Mouse (Mus musculus): ENCODE measurements around the gene Nav3. TPM values are rescaled to one million over a fixed set of nuclear protein-coding genes. Genes with fewer than 3 reads are reported as not detected.

Gene Nav3
- total and polyA plus RNA-seq, 2 experiments, result 0.01 to 0.28 TPM

- H3K27me3 ChIP-seq (ENCODE audit: control insufficient read depth, insufficient read depth, low read length), result no peaks in the 10 kb centered on the region
- H3K36me3 ChIP-seq (ENCODE audit: control insufficient read depth, insufficient read depth, low read length), result no peaks in the 10 kb centered on the region
- no peaks in the 10 kb centered on the region for H3K79me2 ChIP-seq (ENCODE audit: control insufficient read depth, insufficient read depth, low read length)
- no peak for DNase-seq (ENCODE audit: extremely low read depth, low read depth, low spot score)
- no peak for TF ChIP-seq POLR2A (IDR thresholded peaks at IDR 0.05; ENCODE audit: extremely low read depth, insufficient read depth, low read length)
- WGBS, result 82% methylated on average over 2 of the region's 2 CpGs
- H3K9ac ChIP-seq (ENCODE audit: low read depth, low read length), result no peak overlapping the region
- H3K4me3 ChIP-seq (ENCODE audit: insufficient read depth, low read depth, low read length), result no peak overlapping the region
- H3K27ac ChIP-seq (replicated peaks; ENCODE audit: insufficient read depth, low read depth, low read length), result no peak overlapping the region
- H3K4me1 ChIP-seq (ENCODE audit: control insufficient read depth, insufficient read depth, low read length), result no peaks in the 10 kb centered on the region
These were observed 27.0 kb downstream of the Nav3 start for GRCm38 (mm10) chr10:110429052-110429451.

GRCm38 (mm10) chr10:110421533-110421932, 34.5 kb downstream of the Nav3 start:
- Histone ChIP-seq H3K27me3 (ENCODE audit: control insufficient read depth, insufficient read depth, low read length) (no peaks in the 10 kb centered on the region), H3K27ac (replicated peaks; ENCODE audit: insufficient read depth, low read depth, low read length) (no peak overlapping the region), H3K4me1 (ENCODE audit: control insufficient read depth, insufficient read depth, low read length) (no peaks in the 10 kb centered on the region), H3K9ac (ENCODE audit: low read depth, low read length) (no peak overlapping the region), H3K36me3 (ENCODE audit: control insufficient read depth, insufficient read depth, low read length) (no peaks in the 10 kb centered on the region), H3K4me3 (ENCODE audit: insufficient read depth, low read depth, low read length) (no peak overlapping the region), H3K79me2 (ENCODE audit: control insufficient read depth, insufficient read depth, low read length) (no peaks in the 10 kb centered on the region)
- 86% methylated on average over 5 of the region's 5 CpGs for WGBS
- no peak for DNase-seq (ENCODE audit: extremely low read depth, low read depth, low spot score)
- TF ChIP-seq POLR2A (IDR thresholded peaks at IDR 0.05; ENCODE audit: extremely low read depth, insufficient read depth, low read length), result no peak
- no peak for TF ChIP-seq CTCF (IDR thresholded peaks at IDR 0.05; ENCODE audit: low read depth, low read length)

GRCm38 (mm10) chr10:110417003-110417402, 39.0 kb downstream of the Nav3 start:
- Histone ChIP-seq H3K27me3 (ENCODE audit: control insufficient read depth, insufficient read depth, low read length) (no peaks in the 10 kb centered on the region), H3K4me1 (ENCODE audit: control insufficient read depth, insufficient read depth, low read length) (no peaks in the 10 kb centered on the region), H3K36me3 (ENCODE audit: control insufficient read depth, insufficient read depth, low read length) (no peaks in the 10 kb centered on the region), H3K9ac (ENCODE audit: low read depth, low read length) (no peak overlapping the region), H3K4me3 (ENCODE audit: insufficient read depth, low read depth, low read length) (no peak overlapping the region), H3K79me2 (ENCODE audit: control insufficient read depth, insufficient read depth, low read length) (no peaks in the 10 kb centered on the region), H3K27ac (replicated peaks; ENCODE audit: insufficient read depth, low read depth, low read length) (no peak overlapping the region)
- WGBS, result 68% methylated on average over 5 of the region's 5 CpGs
- TF ChIP-seq POLR2A (IDR thresholded peaks at IDR 0.05; ENCODE audit: extremely low read depth, insufficient read depth, low read length), result no peak
- TF ChIP-seq CTCF (IDR thresholded peaks at IDR 0.05; ENCODE audit: low read depth, low read length), result no peak
- no peak for DNase-seq (ENCODE audit: extremely low read depth, low read depth, low spot score)

- 57% methylated on average over 3 of the region's 3 CpGs for WGBS
- Histone ChIP-seq H3K27me3 (ENCODE audit: control insufficient read depth, insufficient read depth, low read length) (no peaks in the 10 kb centered on the region), H3K27ac (replicated peaks; ENCODE audit: insufficient read depth, low read depth, low read length) (no peak overlapping the region), H3K36me3 (ENCODE audit: control insufficient read depth, insufficient read depth, low read length) (no peaks in the 10 kb centered on the region), H3K4me1 (ENCODE audit: control insufficient read depth, insufficient read depth, low read length) (no peaks in the 10 kb centered on the region), H3K9ac (ENCODE audit: low read depth, low read length) (no peak overlapping the region), H3K79me2 (ENCODE audit: control insufficient read depth, insufficient read depth, low read length) (no peaks in the 10 kb centered on the region), H3K4me3 (ENCODE audit: insufficient read depth, low read depth, low read length) (no peak overlapping the region)
- no peak for DNase-seq (ENCODE audit: extremely low read depth, low read depth, low spot score)
- TF ChIP-seq POLR2A (IDR thresholded peaks at IDR 0.05; ENCODE audit: extremely low read depth, insufficient read depth, low read length) (no peak), CTCF (IDR thresholded peaks at IDR 0.05; ENCODE audit: low read depth, low read length) (no peak)
These were observed 40.4 kb downstream of the Nav3 start for GRCm38 (mm10) chr10:110415624-110416023.

- no peaks in the 10 kb centered on the region for H3K79me2 ChIP-seq (ENCODE audit: control insufficient read depth, insufficient read depth, low read length)
- no peaks in the 10 kb centered on the region for H3K27me3 ChIP-seq (ENCODE audit: control insufficient read depth, insufficient read depth, low read length)
- WGBS, result 87% methylated on average over 11 of the region's 11 CpGs
- no peak overlapping the region for H3K9ac ChIP-seq (ENCODE audit: low read depth, low read length)
- DNase-seq (ENCODE audit: extremely low read depth, low read depth, low spot score), result no peak
- H3K4me3 ChIP-seq (ENCODE audit: insufficient read depth, low read depth, low read length), result no peak overlapping the region
- H3K4me1 ChIP-seq (ENCODE audit: control insufficient read depth, insufficient read depth, low read length), result no peaks in the 10 kb centered on the region
- TF ChIP-seq POLR2A (IDR thresholded peaks at IDR 0.05; ENCODE audit: extremely low read depth, insufficient read depth, low read length), result no peak
- TF ChIP-seq CTCF (IDR thresholded peaks at IDR 0.05; ENCODE audit: low read depth, low read length), result no peak
- H3K27ac ChIP-seq (replicated peaks; ENCODE audit: insufficient read depth, low read depth, low read length), result no peak overlapping the region
- no peaks in the 10 kb centered on the region for H3K36me3 ChIP-seq (ENCODE audit: control insufficient read depth, insufficient read depth, low read length)
These were observed 42.6 kb downstream of the Nav3 start for GRCm38 (mm10) chr10:110413281-110413897.

- Histone ChIP-seq H3K36me3 (ENCODE audit: control insufficient read depth, insufficient read depth, low read length) (no peaks in the 10 kb centered on the region), H3K27me3 (ENCODE audit: control insufficient read depth, insufficient read depth, low read length) (no peaks in the 10 kb centered on the region), H3K4me3 (ENCODE audit: insufficient read depth, low read depth, low read length) (no peak overlapping the region), H3K79me2 (ENCODE audit: control insufficient read depth, insufficient read depth, low read length) (no peaks in the 10 kb centered on the region), H3K4me1 (ENCODE audit: control insufficient read depth, insufficient read depth, low read length) (no peaks in the 10 kb centered on the region), H3K27ac (replicated peaks; ENCODE audit: insufficient read depth, low read depth, low read length) (no peak overlapping the region), H3K9ac (ENCODE audit: low read depth, low read length) (no peak overlapping the region)
- WGBS, result 86% methylated on average over 2 of the region's 2 CpGs
- no peak for TF ChIP-seq POLR2A (IDR thresholded peaks at IDR 0.05; ENCODE audit: extremely low read depth, insufficient read depth, low read length)
- TF ChIP-seq CTCF (IDR thresholded peaks at IDR 0.05; ENCODE audit: low read depth, low read length), result no peak
- DNase-seq (ENCODE audit: extremely low read depth, low read depth, low spot score), result no peak
These were observed 53.1 kb downstream of the Nav3 start for GRCm38 (mm10) chr10:110402950-110403349.

Data from liver, adult 2 months (tissue).